Mouse (Mus musculus) heart, embryonic 14.5 days (tissue): ENCODE results near the gene Rerg. TPM values are rescaled to one million over a fixed set of nuclear protein-coding genes. Genes with fewer than 3 reads are reported as not detected.
"Not testable (repeated sequence)": the region's sequence is repeated elsewhere in the genome, so short reads cannot be mapped to it uniquely, and the experiment has no call there.

Experiments used
- ATAC-seq: fragments of 200-750 bp; cut with Nextera tagmentation; 2 replicates; pipeline ENCODE4 v1.8.0; 2017; ENCODE audit warnings: low read depth, moderate TSS enrichment; ENCODE audit not compliant: insufficient number of reproducible peaks, insufficient read depth, low FRiP score
- H3K27ac ChIP-seq, 2 experiments: fragments of 200-500 bp in 1 of 2; fragments of 300-500 bp in 1 of 2; sonication (generic) in 1 of 2; replicated peaks in 1 of 2; 2 replicates each; pipeline ENCODE4 v1.5.1; 2012 to 2014; ENCODE audit warnings: low read depth in 2 of 2, low read length in 2 of 2, control low read depth in 1 of 2, mild to moderate bottlenecking in 1 of 2, mixed read lengths in 1 of 2; ENCODE audit not compliant: control insufficient read depth in 1 of 2, insufficient read depth in 1 of 2
- H3K27me3 ChIP-seq: fragments of 300-500 bp; sonication (generic); 2 replicates; pipeline ENCODE4 v1.6.1; 2014; ENCODE audit warnings: mild to moderate bottlenecking, low read length, control low read depth; ENCODE audit not compliant: control insufficient read depth, insufficient read depth
- H3K36me3 ChIP-seq: fragments of 300-500 bp; sonication (generic); 2 replicates; pipeline ENCODE4 v1.6.1; 2014; ENCODE audit warnings: mild to moderate bottlenecking, control low read depth, low read length, mixed read lengths; ENCODE audit not compliant: control insufficient read depth, insufficient read depth
- H3K4me1 ChIP-seq, 2 experiments: fragments of 200-500 bp in 1 of 2; fragments of 300-500 bp in 1 of 2; sonication (generic) in 1 of 2; 2 replicates each; pipeline ENCODE4 v1.6.1; 2012 to 2014; ENCODE audit warnings: low read length in 2 of 2, control low read depth in 1 of 2, mixed read lengths in 1 of 2; ENCODE audit not compliant: control insufficient read depth in 2 of 2, insufficient read depth in 2 of 2
- H3K4me2 ChIP-seq: fragments of 300-500 bp; sonication (generic); 2 replicates; pipeline ENCODE4 v1.6.1; 2014; ENCODE audit warnings: mild to moderate bottlenecking, low read length
- H3K4me3 ChIP-seq, 2 experiments: fragments of 200-500 bp in 1 of 2; fragments of 300-500 bp in 1 of 2; sonication (generic) in 1 of 2; 2 replicates each; pipeline ENCODE4 v1.5.1; 2012 to 2014; ENCODE audit warnings: low read length in 2 of 2, mild to moderate bottlenecking in 2 of 2, control low read depth in 1 of 2, low read depth in 1 of 2, moderate library complexity in 1 of 2; ENCODE audit not compliant: control insufficient read depth in 1 of 2, insufficient read depth in 1 of 2
- H3K9ac ChIP-seq: fragments of 300-500 bp; sonication (generic); 2 replicates; pipeline ENCODE4 v1.6.1; 2014; ENCODE audit warnings: mild to moderate bottlenecking, low read length
- H3K9me3 ChIP-seq: fragments of 300-500 bp; sonication (generic); 2 replicates; pipeline ENCODE4 v1.6.1; 2016; ENCODE audit warnings: low read length, control low read depth; ENCODE audit not compliant: control insufficient read depth
- WGBS: fragments of 180-500 bp; shearing (Covaris S2); extraction: QIAGEN DNeasy Blood & Tissue Kit; methylation state at CpG from one replicate; pipeline ENCODE4 v1.1.7; 2014; 5-methylcytosine and 5-hydroxymethylcytosine counted together
- polyA plus RNA-seq: library from polyadenylated mRNA; unstranded; fragments of >200 nt; fragmentation: Nextera tagmentation; extraction: Ambion mirVana; gene quantifications from 2 replicates; pipeline ENCODE4 v1.2.1, GENCODE M21; 2014

Gene Rerg
- polyA plus RNA-seq, 1 experiment from 2014 or later, result 5.4 TPM

DNA sequence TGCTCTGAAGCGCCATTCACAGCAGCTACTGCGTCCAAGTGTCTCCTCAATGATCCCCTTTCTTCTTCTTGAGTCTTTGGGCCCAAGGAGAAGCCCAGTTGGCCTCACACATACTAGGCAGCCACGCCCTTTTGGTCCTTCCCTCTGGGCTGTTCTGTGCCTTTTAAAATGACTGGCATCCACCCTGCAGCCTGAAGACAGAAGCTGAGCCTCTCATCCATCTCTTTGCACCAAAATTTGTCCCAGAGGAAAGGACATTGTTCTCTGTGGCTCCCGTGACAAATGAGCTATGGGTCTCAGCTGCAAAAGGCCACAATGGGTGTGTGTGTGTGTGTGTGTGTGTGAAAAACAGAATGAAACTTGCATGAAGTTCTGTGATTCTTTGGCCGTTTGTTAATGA is 109.7 kb downstream of the Rerg start:
- H3K27ac ChIP-seq, result no peak overlapping the region
- peaks cover 6 to 12% of the 10 kb centered on the region in 2 experiments; a peak in 2 of 4 replicates for H3K4me1 ChIP-seq
- no peaks in the 10 kb centered on the region for H3K9me3 ChIP-seq
- no peak for ATAC-seq
- no peak overlapping the region for H3K9ac ChIP-seq
- H3K36me3 ChIP-seq, result no peaks in the 10 kb centered on the region
- H3K4me3 ChIP-seq, result no peak overlapping the region
- 73% methylated on average over 5 of the region's 5 CpGs for WGBS
- no peak overlapping the region for H3K4me2 ChIP-seq
- H3K27me3 ChIP-seq, result no peaks in the 10 kb centered on the region

DNA sequence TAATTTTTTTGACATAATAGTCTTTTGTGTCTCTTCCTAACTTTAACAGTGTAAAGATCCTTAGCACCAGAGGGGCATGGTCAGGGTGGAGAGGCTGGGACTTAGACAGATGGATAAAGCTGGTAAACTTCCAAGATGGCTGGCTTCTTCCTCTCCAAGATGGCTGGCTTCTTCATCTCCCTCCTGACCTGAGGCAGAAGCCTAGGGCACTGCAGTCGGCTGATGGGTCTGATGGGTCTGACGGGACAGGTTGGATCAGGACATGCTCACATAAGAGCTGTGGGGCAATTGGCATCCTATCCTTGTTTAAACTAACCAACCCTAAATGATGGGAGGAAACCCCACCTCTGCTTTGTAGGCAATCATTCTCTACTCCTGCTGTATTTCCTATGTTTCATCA is 112.0 kb downstream of the Rerg start:
- no peak overlapping the region for H3K9ac ChIP-seq
- no peaks in the 10 kb centered on the region for H3K27me3 ChIP-seq
- no peak for ATAC-seq
- no peak overlapping the region for H3K27ac ChIP-seq
- H3K4me3 ChIP-seq, result no peak overlapping the region
- no peaks in the 10 kb centered on the region for H3K9me3 ChIP-seq
- H3K4me2 ChIP-seq, result no peak overlapping the region
- 72% methylated on average over 2 of the region's 2 CpGs for WGBS
- peaks cover 0 to under 1% of the 10 kb centered on the region in 2 experiments; a peak in 1 of 4 replicates for H3K4me1 ChIP-seq
- H3K36me3 ChIP-seq, result no peaks in the 10 kb centered on the region

DNA sequence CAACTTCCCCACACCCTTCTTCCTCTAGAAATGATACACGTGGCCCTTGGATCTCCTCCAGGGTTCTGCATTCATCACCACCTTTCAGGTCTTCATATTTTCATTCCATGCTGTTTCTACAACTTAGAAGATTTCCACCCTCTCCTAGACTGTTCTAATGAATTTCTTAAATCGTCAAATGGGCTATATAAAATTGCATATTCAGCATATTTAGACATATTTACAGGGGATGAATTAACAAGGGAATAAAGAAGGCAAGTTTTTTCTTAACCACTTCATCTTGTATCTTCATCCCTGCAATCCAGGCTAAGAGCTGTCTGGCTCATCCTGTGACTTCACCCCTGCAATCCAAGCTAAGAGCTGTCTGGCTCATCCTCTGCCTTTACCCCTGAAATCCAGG is 116.2 kb downstream of the Rerg start:
- no peak overlapping the region for H3K4me3 ChIP-seq
- H3K9me3 ChIP-seq, result peaks cover 7% of the 10 kb centered on the region
- no peaks in the 10 kb centered on the region for H3K36me3 ChIP-seq
- no peaks in the 10 kb centered on the region for H3K27me3 ChIP-seq
- ATAC-seq, result no peak
- 80% methylated on average over 2 of the region's 2 CpGs for WGBS
- no peak overlapping the region for H3K9ac ChIP-seq
- no peaks in the 10 kb centered on the region for H3K4me1 ChIP-seq
- H3K4me2 ChIP-seq, result no peak overlapping the region
- no peak overlapping the region for H3K27ac ChIP-seq

DNA sequence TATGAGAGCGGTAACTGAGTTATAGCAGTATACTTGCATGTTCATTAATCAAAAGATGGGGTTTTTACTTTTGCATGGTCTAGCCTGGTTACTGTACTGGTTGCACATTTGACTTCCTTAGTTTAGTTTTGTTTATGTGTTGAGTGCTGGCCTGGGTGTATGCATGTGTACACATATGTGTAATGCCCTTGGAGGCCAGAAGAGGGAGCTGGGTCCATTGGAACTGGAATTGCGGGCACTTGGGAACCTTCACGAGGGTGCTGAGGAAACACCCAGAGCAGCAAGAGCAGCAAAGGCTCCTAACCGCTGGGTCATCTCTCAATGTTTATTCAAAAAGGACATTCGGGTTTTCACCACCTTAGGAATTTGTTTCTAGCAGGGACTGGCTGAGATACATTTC is 116.8 kb downstream of the Rerg start:
- Histone ChIP-seq H3K4me1 (no peaks in the 10 kb centered on the region), H3K36me3 (no peaks in the 10 kb centered on the region), H3K9ac (no peak overlapping the region), H3K9me3 (peaks cover 7% of the 10 kb centered on the region), H3K27ac (no peak overlapping the region), H3K4me3 (no peak overlapping the region), H3K4me2 (no peak overlapping the region), H3K27me3 (no peaks in the 10 kb centered on the region)
- ATAC-seq, result no peak
- WGBS, result 73% methylated on average over 5 of the region's 5 CpGs

DNA sequence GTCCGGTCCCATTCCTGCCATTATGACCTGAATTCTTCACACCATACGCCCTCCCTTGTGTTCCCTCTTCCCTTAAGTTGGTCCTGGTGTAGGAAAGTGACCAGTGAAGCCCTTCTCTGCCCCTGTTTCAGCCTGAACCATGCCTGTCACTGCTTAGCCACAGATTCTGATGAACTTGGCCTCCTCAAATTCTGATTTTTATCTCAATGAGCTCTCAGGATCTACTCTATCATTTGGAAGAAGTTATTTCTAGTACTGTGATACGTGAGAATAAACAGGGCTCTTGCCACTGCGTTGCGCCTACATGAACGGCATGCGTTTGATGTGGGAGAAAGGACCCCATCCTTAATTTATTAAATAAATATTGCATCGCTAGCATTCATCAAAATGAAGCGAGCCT is 117.3 kb downstream of the Rerg start:
- H3K4me2 ChIP-seq, result no peak overlapping the region
- no peaks in the 10 kb centered on the region for H3K4me1 ChIP-seq
- no peak overlapping the region for H3K27ac ChIP-seq
- H3K36me3 ChIP-seq, result no peaks in the 10 kb centered on the region
- H3K9ac ChIP-seq, result no peak overlapping the region
- no peak overlapping the region for H3K4me3 ChIP-seq
- 86% methylated on average over 9 of the region's 9 CpGs for WGBS
- no peak for ATAC-seq
- H3K9me3 ChIP-seq, result peaks cover 7% of the 10 kb centered on the region
- no peaks in the 10 kb centered on the region for H3K27me3 ChIP-seq

DNA sequence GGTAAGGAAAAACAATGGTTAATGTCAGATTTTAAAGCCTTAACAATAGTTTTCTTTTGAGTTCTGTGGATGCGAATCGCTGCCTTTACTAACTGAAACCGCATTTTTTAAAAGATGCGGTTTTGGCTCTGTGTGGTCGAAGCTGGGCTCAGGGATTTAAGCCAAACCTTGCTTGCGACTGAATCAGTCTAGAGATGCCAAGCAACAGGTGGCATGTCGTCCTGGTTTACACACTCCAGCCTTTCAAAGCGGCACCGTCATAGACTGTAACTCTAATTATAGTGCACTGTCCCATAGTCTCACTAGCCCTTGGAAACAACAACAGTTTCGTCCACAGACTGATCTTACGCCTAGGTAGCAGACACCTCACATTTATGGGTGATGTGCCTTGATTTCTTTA is 123.3 kb downstream of the Rerg start:
- Histone ChIP-seq H3K4me2 (no peak overlapping the region), H3K27ac (no peak overlapping the region), H3K4me1 (no peaks in the 10 kb centered on the region), H3K27me3 (no peaks in the 10 kb centered on the region), H3K4me3 (no peak overlapping the region), H3K36me3 (no peaks in the 10 kb centered on the region), H3K9ac (no peak overlapping the region), H3K9me3 (peaks cover 7% of the 10 kb centered on the region)
- 85% methylated on average over 11 of the region's 11 CpGs for WGBS
- ATAC-seq, result no peak

DNA sequence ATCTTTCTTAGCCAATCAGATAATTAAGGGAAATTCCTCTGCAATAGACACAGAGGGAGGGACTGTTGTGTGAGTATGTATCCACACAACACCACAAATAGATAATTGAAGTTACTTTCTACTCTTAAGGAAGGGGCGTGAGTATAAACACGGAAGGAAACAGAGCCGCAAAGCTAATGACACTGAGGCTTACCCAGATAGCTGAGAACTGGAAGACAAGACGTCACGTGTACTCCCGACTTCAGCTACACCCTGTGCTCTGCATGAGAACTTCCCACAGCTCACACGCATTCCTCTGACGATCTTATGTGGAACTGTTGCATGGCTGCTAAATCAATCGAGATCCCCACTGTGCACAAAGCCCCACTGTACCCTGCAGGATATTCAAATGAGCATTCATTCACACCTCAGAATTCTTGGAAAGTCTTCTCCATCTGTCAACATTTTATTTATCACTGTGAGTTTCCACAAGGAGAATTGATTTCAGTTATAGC is 125.2 kb downstream of the Rerg start:
- ATAC-seq, result no peak
- H3K4me1 ChIP-seq, result no peaks in the 10 kb centered on the region
- H3K4me2 ChIP-seq, result no peak overlapping the region
- no peaks in the 10 kb centered on the region for H3K36me3 ChIP-seq
- no peak overlapping the region for H3K27ac ChIP-seq
- no peak overlapping the region for H3K9ac ChIP-seq
- 70% methylated on average over 9 of the region's 9 CpGs for WGBS
- no peaks in the 10 kb centered on the region for H3K27me3 ChIP-seq
- H3K9me3 ChIP-seq, result peaks cover 7% of the 10 kb centered on the region
- no peak overlapping the region for H3K4me3 ChIP-seq

DNA sequence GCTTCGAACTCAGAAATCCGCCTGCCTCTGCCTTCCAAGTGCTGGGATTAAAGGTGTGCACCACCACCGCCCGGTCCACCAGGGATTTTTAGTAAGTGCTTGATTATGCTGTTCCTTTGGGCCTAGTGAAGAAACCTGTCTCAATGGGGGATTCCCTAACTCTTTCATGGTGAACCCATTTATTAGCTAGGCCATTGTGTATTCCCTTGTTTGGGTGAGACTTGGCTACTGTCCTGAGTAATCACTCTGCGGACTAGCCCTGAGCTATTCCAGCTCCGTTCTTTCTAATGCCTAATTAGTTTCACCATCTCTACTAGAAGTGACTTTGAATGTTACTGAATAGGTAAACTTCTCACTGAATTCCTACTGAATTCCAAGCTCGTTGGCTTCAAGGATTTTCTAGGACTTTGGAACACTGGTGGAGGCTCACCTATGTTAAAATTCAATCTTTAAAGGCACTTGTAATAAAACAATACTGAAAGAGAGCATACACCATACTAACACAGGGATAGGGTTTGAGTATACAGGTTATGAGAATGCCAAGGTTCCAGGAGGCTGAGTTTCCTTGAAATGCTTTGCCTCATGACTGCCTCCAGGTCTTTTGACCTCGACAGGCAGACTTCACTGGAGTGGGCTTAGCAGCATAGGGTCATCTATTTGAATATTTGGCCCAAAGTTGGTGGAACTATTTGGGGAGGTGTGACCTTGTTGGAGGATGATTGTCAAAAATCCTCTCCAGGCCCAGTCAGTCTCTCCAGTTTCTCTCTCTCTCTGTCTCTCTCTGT is 134.5 kb downstream of the Rerg start:
- H3K36me3 ChIP-seq, H3K4me1 ChIP-seq, H3K9ac ChIP-seq, H3K4me3 ChIP-seq, H3K4me2 ChIP-seq, ATAC-seq, H3K27me3 ChIP-seq, H3K27ac ChIP-seq: not testable (repeated sequence)
- H3K9me3 ChIP-seq, result peaks cover 10% of the 10 kb centered on the region; the same call in 1 of the 2 replicates
- 86% methylated on average over 8 of the region's 8 CpGs for WGBS
